Mouse (Mus musculus) adrenal gland (tissue): ENCODE data around the gene Grb2.

Experiments
- intact Hi-C: fragments of 180-260 bp; cut with DNase I; formaldehyde crosslinking; loops from one replicate; pipeline ENCODE4 v1.15.1; 2025

Grb2 gene

DNA sequence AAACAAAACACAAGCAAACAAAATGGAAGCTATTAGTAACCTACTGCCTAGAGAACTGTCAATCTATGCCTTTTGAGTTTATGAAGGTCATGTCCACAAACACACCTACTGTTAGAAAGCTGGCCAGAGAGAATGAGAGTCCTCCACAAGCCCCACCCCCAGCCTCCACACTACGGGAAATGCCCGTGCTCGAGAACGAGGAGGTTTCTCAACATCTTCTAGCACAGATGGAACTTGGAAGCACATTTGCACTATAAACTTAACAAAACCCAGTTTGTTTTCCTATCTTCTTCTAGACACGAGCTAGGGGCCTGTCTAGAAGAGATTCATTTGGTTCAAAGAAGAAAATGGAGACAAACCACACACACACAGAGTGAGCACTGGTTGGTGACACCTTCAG is 18.0 kb downstream of the Grb2 start:
- intact Hi-C loops = no loop called here

DNA sequence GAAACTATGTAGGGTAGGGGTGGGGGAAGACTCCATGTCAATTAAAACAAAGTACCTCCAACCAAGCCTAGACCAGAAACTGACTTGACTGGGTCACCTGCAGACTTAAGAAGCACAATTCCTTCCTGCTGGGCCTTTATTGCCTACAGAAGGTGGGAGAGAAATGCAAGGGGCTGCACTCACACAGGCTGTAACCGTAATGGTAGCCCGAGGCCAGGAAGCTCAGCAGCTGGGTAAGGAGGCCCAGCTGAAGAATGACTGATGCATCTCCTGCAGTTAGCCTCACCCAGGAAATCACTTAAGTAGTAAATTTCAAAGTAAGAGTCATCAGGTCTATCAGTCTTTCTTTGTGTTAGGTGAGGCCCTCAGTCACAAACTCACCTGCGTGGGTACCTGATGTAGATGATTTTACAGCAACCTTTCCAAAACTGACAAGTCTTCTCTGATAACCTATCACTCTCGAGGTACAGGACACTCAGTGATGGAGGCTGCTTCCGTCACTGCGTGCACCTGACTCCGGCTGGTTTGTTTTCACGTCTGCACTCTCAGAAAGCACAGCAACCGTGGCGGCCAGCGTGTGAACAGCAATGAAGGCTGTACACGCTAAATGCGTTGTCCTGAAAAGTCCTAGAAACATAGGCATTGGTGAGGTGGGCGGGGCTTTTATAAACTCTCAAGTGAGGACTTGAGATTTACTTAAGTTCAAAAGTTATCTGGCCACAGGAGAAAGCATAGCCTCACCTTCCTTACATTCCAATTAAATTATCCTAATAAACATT is 19.1 kb downstream of the Grb2 start:
- intact Hi-C loops = no loop called here

DNA sequence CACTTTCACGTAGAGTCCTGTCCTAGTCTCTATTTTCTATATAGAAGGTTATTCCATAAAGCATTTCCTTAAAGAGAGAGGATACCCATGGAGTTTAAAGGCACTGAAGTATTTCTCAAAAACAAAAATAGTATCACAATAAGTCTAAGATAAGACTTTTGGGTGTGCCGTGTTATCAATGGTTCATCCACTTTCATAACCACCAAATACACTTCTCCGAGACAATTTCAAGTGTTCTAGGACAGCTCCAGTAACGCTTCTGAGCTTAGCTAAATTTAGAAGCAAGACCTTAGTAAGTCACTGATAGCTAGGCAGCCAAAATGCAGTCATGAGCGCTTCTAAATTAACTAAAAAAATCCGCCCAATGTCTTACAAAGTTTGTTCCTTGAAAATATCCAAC is 22.0 kb downstream of the Grb2 start:
- intact Hi-C loops = no loop called here

DNA sequence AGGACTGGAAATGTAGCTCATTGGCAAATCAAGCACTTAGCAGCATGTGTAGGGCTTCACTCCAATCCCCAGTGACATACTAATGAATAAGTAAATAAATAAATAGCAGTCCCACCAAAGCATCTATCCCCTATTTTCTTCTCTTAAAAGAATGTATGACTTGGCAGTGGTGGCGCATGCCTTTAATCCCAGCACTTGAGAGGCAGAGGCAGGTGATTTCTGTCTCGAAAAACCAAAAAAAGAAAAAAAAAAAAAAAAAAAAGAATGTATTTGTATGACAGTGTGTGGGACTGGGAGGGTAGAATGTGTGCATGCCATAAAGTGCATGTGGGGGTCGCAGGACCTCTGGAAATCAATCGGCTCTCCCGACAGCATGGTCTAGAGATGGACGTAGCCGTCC is 22.4 kb downstream of the Grb2 start:
- intact Hi-C loops = no loop called here

DNA sequence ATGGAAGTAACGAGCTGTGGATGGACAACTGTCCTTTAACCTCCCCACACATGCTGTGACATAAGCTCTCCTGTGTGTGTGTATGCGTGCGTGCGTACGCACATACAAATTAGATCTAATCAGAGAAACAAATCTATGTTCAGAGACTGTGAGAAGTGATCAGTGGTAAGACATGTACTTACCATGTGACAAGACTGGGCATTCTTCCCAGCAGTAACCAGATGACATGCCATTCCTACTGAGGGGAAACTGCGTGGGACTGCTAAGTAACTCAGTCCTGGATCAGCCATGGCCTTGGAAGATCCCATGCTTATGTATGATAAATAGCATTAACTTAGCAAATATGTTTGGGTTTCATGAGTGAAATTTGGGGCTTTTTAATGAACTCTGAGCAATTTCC is 23.5 kb downstream of the Grb2 start:
- intact Hi-C loops = no loop called here

DNA sequence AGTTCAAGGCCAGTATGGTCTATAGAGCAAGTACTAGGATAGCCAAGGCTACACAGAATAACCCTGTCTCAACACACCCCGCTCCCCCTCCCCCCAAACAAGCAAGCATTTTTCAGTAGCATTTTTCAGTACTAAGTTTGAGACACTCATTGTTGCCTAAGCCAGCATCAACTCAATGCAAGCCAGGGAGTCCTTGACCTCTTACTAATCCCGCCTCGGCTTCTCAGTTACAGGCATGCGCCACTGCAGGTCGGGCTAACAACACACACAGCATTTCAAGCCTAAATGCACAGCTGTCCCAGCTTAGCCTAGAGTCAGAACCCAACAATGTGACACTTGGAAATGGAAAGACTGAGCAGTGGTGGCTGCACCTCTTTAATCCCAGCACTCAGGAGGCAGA is 25.1 kb downstream of the Grb2 start:
- intact Hi-C loops = no loop called here

DNA sequence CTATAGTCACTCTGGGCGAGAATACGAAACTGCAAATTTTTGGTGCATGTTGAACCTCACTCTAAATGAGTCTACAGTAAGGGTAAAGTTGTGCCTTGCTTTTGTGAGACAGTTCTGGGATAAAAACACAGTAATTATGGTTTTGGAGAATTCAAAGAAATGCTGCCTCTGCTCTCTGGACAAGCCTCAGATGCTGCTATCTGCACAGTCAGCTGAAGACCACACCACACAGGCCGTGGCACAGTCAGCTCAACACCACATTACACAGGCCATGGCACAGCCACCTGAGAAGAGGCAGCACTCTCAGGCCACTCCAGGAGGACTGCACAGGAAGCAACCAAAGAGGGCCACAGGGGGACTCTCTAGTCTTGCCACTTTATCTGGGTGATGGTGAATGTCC is 26.0 kb downstream of the Grb2 start:
- intact Hi-C loops = no loop called here

DNA sequence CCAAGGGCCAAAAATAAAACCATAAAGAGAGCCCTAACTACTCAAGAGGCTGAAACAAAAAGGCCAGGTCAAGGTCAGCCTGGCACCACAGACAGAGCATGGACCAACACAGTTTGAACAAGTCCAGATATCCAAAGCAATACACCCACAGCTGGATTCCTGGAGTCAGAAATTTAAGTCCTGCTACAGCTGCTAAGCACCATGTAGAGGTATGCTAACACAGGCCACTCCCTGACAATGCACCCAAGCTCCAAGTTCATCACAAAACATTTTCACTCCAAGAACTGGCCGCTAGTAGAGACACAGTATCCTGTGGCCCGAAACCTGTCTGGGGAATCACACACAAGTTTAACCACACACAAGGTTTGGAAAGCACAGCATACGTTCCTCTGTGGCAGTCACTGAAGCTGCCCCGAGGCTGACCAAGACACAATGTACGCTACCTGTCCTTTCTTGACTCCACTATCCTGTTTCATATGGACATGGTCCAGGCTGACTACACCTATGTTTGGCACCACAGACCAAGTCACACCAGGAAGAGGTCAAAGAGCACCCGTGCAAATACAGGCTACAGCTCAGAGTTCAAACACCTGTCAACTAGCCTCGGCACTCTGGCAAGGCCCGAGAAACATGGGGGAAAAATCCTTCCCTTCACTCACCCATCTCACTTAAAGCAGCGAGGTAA is 28.7 kb downstream of the Grb2 start:
- intact Hi-C loops = no loop called here

DNA sequence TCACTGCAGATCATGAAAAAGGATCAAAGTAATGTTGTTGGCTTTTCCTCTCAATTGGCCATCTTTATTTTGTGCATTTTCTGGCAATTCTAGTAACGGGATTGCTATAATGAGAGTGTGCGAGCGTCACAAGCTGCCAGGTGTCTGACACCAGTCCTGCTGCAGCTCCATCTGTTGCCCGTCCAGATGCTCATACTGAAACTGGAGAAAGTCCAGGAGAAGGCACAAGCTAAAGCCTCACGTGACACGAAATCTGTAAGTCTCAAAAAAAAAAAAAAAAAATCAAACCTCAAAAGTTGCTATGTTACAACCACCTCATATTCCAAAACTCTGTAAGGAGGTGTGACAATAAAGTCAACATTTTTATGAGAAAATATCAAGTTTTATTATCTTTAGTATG is 29.5 kb downstream of the Grb2 start:
- intact Hi-C loops = no loop called here

DNA sequence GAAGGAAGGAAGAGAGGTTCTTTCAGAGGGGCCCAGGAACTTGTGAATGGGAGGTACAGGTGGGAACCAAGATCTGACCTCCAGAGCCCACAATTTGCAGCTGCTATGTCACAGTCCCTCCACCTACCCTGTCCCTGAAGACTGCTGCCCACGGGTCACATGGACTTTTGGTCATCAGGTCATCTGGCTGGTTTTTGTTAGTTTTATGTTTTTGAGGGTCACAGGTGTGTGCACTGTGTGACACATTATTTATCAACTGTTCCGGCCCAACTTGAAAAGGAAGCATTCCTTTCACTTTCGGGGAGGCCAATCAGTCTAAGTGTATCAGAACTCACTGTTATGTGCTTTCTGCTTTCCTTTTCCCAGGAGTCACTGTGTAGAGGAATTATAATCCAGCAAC is 30.9 kb downstream of the Grb2 start:
- intact Hi-C loops = no loop called here

DNA sequence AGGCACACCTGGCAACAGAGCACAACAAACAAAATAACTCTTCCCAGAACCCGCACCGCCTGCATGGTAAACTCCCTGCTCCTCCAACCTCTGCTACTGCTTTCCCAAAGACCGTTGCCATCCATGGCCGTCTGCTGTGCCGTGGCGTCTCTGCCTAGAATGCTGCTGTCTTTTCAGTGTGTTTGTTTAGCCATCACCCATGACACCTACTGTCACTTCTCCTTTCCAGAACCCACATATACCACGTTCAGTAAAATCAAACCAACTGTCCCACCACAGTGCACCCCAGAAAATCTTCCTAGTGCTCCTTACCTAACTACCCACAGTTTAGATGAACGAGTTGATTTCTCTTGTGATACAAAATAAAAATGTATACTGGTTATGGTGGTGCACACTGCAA is 31.7 kb downstream of the Grb2 start:
- intact Hi-C loops = no loop called here

DNA sequence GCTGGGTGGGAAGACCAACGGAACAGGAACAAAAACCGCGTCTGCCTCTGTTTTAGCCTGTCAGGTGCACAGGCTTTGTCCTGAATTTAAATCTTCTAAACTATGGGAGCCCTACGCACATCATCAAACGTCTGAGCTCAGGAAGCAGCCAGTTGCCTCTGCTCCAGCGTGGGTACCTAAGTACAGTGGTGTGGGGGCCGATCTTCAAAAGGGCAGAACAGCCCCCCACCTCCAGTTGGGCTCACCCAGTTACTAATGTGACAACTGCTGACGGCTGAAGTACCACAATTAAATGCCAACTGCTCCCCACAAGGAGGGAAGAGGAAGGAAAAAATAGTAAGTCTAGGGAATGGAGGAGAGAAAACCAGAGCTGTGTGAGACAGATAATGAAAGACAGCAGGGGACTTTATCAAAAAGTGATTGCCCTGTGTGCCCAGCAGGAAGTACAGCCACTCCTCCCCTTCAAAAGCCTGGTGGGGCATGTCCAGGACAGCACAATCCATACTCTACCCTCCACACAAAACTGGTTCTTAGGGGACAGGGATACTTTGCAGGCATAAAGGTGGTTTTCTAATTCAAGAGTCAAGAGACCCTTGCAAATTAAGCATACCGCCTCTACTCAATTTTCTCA is 34.0 kb downstream of the Grb2 start:
- intact Hi-C loops = no loop called here

DNA sequence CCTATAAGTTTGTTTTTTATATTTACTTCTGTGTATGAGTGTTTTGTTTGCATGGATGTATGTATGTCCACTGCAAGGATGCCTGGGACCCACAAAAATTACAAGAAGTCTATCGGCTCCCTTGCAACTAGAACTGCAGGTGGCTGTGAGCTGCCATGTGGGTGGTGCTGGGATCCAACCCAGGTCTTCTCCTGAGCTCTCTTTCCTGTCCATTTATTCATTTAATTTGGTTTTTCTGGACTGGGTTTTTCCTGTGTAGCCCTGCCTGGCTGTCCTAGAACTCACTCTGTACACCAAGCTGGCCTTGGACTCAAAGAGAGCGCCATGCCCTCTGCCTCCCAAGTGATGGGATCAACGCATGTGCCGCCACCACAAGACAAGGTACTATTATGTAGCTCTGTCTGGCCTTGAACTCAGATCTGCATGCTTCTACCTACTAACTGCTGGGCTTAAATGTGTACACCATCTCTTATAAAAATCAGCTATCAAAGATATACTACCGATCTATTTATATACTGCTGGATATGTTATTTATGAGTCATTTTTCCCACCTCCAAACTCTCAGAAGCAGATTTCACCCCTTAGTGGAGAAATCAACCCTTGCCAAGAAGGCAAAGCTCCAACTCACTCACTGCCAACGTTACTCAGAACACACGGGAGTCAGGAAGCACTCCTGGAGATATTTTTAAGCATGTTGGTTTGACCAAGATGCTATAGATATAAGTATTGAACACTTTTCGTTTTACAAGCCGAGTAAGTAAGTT is 34.7 kb downstream of the Grb2 start:
- intact Hi-C loops = no loop called here

DNA sequence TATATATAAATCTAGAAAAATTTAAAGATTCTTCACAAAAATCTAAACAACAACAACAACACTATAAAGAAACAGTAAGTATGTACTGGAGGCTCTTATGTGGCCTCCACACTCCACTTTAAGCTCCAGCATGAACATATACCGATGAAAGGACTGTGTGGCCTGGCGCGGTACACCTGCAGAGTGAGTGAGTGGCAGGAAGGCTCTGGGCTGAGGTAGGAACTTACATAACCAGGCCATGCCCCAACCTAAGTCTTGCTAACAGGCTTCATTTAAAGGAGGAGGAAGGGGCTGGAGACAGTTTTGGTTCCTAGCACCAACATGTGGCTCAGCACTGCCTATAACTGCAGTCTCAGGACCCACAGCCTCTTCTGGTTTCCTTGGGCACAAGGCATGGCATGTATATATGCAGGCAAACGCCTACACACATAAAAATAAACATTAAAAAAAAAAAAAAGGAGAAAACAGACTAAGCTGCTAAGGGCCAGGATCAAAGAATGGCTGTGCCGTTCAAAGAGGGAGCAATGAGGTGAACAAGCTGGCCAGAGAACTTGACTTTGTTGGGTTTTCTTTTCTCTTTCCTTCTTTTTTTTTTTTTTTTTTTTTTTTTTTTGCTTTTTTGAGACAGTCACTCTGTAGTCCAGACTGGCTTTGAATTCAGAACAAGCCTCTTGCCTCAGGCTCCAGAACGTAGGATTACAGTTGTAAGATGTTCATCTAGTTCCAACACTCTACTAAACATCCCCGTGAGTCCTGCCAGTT is 36.0 kb downstream of the Grb2 start:
- intact Hi-C loops = no loop called here

DNA sequence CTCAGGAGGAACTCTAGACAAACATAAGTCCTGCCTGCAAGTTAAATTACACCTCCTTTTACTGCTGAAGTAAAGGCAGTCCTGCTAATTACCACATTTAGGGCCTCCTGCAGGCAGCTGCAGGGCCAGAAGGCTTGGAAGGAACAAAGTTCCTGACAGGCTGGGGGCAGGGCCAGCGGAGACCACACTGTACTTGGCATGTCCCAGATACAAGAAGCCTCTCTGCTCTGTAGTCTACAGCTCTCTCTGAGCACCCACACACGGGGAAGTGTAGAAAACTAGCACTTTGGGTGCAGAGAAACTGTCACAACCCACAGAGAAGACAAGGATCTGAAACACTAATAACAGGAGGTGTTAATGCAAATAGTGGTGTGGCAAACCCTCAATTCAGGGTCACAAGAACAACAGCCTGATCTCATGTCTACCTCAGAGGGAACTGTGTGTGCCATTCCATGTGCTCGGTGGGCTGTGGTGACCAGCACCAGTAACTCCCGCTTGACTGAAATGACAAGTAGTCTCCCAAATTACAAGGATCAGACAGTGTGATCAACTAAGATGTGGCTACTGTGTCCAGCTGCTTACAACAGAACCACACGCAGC is 37.8 kb downstream of the Grb2 start:
- intact Hi-C loops = no loop called here

DNA sequence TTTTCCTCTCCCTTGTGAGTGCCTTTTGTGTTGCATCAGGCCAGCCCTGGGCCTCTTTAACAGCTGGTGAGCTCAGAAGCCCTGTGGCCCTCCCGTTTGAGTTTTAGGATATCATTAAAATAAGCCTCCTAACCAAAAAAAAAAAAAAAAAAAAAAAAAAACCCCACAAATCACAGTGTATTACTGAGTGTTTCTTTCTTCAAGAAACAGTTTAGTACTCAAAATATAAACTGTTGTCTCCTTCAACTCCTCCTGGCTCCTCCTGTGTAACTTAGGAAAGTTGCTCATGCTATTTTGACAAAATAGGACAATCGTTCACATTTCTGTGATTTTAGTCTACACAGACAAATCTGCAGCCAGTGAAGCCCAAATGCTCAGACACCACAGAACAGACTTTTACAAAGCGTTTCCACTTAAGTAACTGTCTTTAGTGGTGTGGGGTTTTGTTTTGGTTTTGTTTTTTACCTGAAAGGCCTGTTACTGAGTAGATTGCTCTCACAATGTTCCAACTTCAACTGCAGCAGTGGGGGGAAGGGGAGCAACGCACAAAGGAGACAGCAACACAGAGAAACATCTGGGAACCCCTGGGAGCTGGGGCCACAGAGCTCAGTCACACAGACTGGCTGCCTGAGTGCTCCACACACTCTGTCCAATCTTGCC is 44.6 kb downstream of the Grb2 start:
- intact Hi-C loops = no loop called here

DNA sequence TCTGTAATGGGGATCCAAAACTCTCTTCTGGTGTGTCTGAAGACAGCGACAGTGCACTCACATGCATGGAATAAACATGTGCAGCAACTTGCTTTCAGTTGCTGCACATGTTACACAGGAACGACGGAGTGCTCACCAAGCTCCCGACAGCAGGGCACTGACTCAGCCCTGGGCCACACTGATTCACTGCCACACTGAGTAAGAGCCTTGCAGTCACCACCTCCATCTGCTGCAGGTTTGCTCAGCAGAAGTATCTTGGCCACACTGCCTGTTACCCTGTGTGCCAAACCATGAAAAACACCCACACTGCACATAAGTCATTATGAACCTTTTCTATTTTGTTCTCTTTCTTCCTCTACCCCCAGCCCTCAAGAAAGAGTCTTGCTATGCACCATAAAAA is 48.0 kb downstream of the Grb2 start:
- intact Hi-C loops = no loop called here

DNA sequence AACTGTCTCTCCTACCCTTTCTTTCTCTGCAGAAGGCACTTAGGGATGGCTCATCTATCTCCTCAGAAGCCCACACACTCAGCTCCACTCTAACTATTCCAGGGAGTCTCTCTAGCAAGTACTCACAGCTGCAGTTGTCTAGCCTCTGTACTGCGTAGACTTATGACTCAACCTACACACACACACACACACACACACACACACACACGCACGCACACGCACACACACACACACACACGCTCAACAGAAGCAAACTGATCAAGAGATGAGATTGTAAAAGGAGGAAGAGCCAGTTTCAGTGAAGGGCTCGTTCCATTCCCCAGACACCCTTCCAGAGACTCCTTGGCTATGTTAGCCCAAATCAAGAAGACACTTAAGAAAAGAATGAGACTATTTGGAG is 49.9 kb downstream of the Grb2 start:
- intact Hi-C loops = no loop called here

DNA sequence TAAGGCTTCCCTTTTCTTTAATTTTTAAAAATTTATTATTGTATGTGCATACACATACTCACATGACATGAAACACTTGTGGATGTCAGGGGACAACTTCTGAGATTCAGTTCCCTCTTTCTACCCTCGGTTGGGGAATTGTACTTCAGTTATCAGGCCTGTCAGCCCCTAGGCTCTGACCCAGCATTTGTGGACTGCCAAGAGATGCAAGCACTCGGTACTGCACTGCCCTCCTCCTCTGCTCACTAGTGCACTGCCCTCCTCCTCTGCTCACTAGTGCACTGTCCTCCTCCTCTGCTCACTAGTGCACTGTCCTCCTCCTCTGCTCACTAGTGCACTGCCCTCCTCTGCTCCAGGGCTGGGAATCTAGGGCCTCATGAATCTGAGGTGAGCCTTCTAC is 54.3 kb downstream of the Grb2 start:
- intact Hi-C loops = no loop called here

DNA sequence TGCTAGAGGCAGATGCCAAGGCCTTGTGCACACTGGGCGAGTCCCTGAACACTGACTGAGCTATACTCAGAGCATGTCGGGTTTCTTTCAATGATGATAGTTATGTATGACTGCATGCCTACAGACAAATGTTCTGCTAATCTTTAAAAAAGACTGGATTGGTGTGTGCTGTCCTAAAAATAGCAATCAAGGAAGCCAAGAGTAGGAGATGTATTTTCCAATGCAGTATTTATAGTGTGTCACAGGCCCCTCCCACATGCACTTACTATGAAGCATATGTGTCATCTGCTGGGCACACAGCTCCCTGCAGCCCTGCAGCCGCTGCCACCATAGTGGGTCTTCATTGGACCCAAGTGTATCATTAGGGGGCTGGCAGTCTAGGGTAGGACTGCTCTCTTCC is 55.2 kb downstream of the Grb2 start:
- intact Hi-C loops = no loop called here
